Mouse (Mus musculus) embryonic facial prominence, embryonic 15.5 days (tissue): ENCODE data around the gene Car8. TPM values are rescaled to one million over a fixed set of nuclear protein-coding genes. Genes with fewer than 3 reads are reported as not detected.

Experiments used
- ATAC-seq: fragments of 200-750 bp; cut with Nextera tagmentation; 2 replicates; pipeline ENCODE4 v1.8.0; 2017; ENCODE audit warnings: low read depth, moderate TSS enrichment; ENCODE audit not compliant: insufficient number of reproducible peaks, low FRiP score, low TSS enrichment
- H3K27ac ChIP-seq: fragments of 300-500 bp; sonication (generic); replicated peaks from 2 replicates; pipeline ENCODE4 v1.5.1; 2015; ENCODE audit warnings: mild to moderate bottlenecking, inconsistent platforms
- H3K27me3 ChIP-seq: fragments of 300-500 bp; sonication (generic); 2 replicates; pipeline ENCODE4 v1.6.1; 2015; ENCODE audit warnings: inconsistent platforms
- H3K36me3 ChIP-seq: fragments of 300-500 bp; sonication (generic); 2 replicates; pipeline ENCODE4 v1.6.1; 2015; ENCODE audit warnings: mild to moderate bottlenecking, inconsistent platforms
- H3K4me1 ChIP-seq: fragments of 300-500 bp; sonication (generic); 2 replicates; pipeline ENCODE4 v1.6.1; 2015; ENCODE audit warnings: inconsistent platforms
- H3K4me2 ChIP-seq: fragments of 300-500 bp; sonication (generic); replicated peaks from 2 replicates; pipeline ENCODE4 v1.6.1; 2015; ENCODE audit warnings: mild to moderate bottlenecking, inconsistent platforms
- H3K4me3 ChIP-seq: fragments of 300-500 bp; sonication (generic); replicated peaks from 2 replicates; pipeline ENCODE4 v1.5.1; 2015; ENCODE audit warnings: mild to moderate bottlenecking, inconsistent platforms
- H3K9ac ChIP-seq: fragments of 300-500 bp; sonication (generic); 2 replicates; pipeline ENCODE4 v1.6.1; 2015; ENCODE audit warnings: inconsistent platforms
- H3K9me3 ChIP-seq: fragments of 300-500 bp; sonication (generic); replicated peaks from 2 replicates; pipeline ENCODE4 v1.6.1; 2016; ENCODE audit warnings: inconsistent platforms
- WGBS: fragments of 180-500 bp; shearing (Covaris S2); methylation state at CpG from one replicate; pipeline ENCODE4 v1.1.7; 2015; 5-methylcytosine and 5-hydroxymethylcytosine counted together
- polyA plus RNA-seq: library from polyadenylated mRNA; unstranded; fragments of >200 nt; fragmentation: Nextera tagmentation; extraction: Ambion mirVana; gene quantifications from 2 replicates; pipeline ENCODE4 v1.2.1, GENCODE M21; 2015

The Car8 gene
- polyA plus RNA-seq, 1 experiment from 2014 or later: 4.0 TPM

- H3K27ac ChIP-seq: no peak overlapping the region
- H3K9me3 ChIP-seq: no peaks in the 10 kb centered on the region
- no peaks in the 10 kb centered on the region for H3K36me3 ChIP-seq
- WGBS: 88% methylated on average over 8 of the region's 8 CpGs
- H3K4me2 ChIP-seq: no peak overlapping the region
- no peak for ATAC-seq
- no peaks in the 10 kb centered on the region for H3K27me3 ChIP-seq
- H3K4me1 ChIP-seq: no peaks in the 10 kb centered on the region
- H3K9ac ChIP-seq: no peak overlapping the region
- no peak overlapping the region for H3K4me3 ChIP-seq
These were observed 19.9 kb downstream of the Car8 start for GRCm38 (mm10) chr4:8218941-8219340.

DNA sequence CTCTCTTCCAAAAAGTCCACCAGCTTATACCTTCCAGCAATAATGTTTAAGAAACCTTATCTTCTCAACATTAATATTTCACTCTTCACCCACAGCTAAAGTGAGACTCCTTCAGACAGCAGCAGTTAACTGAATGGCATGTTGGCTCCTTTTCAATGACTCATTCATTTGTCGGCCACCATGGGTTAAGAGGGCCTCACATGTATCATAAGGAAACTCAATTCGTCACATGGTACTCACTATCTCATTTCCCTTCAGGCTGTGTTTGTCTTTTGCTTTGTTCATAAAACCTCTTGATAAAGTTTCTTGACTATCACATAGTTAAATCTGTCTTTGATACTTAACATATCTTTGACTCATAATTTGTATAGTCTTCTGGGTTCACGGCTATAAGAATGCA lies 20.8 kb downstream of the Car8 start:
- Histone ChIP-seq H3K4me2 (no peak overlapping the region), H3K27me3 (no peaks in the 10 kb centered on the region), H3K9me3 (no peaks in the 10 kb centered on the region), H3K4me1 (no peaks in the 10 kb centered on the region), H3K36me3 (no peaks in the 10 kb centered on the region), H3K4me3 (no peak overlapping the region), H3K27ac (no peak overlapping the region), H3K9ac (no peak overlapping the region)
- no peak for ATAC-seq
- WGBS: 55% methylated on average over 3 of the region's 3 CpGs

- WGBS: 77% methylated on average over 5 of the region's 5 CpGs
- no peak overlapping the region for H3K4me2 ChIP-seq
- no peak overlapping the region for H3K27ac ChIP-seq
- ATAC-seq: no peak
- no peaks in the 10 kb centered on the region for H3K9me3 ChIP-seq
- no peaks in the 10 kb centered on the region for H3K27me3 ChIP-seq
- no peaks in the 10 kb centered on the region for H3K4me1 ChIP-seq
- no peak overlapping the region for H3K4me3 ChIP-seq
- no peak overlapping the region for H3K9ac ChIP-seq
- no peaks in the 10 kb centered on the region for H3K36me3 ChIP-seq
These were observed 21.6 kb downstream of the Car8 start for GRCm38 (mm10) chr4:8217272-8217671.

DNA sequence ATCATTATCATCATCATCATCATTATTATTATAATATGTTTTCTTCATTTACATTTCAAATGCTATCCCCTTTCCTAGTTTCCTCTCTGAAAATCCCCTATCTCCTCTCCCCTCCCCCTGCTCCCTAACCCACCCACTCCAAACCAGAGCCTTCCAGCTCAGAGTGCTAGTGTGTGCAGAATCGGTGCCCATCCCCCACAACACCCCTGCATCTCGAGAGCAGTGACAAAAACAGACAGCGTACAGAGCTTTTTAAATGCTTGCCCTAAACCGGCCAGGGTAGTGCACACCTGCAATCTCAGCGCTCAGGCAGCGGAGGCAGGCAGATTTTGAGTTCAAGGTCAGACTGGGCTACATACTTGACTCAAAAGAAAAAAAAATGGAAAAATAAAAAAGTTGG lies 22.3 kb downstream of the Car8 start:
- no peaks in the 10 kb centered on the region for H3K36me3 ChIP-seq
- H3K4me1 ChIP-seq: no peaks in the 10 kb centered on the region
- no peak overlapping the region for H3K27ac ChIP-seq
- no peaks in the 10 kb centered on the region for H3K27me3 ChIP-seq
- ATAC-seq: no peak
- H3K4me2 ChIP-seq: no peak overlapping the region
- 35% methylated on average over 6 of the region's 6 CpGs for WGBS
- no peak overlapping the region for H3K9ac ChIP-seq
- no peak overlapping the region for H3K4me3 ChIP-seq
- no peaks in the 10 kb centered on the region for H3K9me3 ChIP-seq

DNA sequence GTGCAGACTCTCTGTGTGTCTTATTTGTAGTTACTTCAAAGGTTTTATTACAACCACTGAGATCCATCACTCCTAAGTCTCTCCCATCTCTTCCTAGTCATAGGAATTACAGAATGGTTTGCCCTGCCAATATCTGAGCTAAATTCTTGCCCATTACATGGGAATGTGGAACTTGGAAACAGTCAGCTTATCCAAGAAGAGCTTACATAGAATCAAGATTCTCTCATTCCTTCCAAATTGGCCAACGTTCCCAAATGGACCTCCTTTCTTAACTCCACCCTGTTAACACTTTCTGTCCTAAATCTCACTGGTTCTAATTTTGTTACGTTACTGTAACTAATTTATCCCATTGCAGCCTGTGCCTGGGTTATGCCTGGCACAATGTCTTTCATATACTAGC lies 25.2 kb downstream of the Car8 start:
- 46% methylated on average over 2 of the region's 2 CpGs for WGBS
- H3K9me3 ChIP-seq: no peaks in the 10 kb centered on the region
- H3K4me2 ChIP-seq: no peak overlapping the region
- no peak for ATAC-seq
- H3K4me3 ChIP-seq: no peak overlapping the region
- H3K9ac ChIP-seq: no peak overlapping the region
- H3K4me1 ChIP-seq: no peaks in the 10 kb centered on the region
- no peaks in the 10 kb centered on the region for H3K27me3 ChIP-seq
- no peaks in the 10 kb centered on the region for H3K36me3 ChIP-seq
- H3K27ac ChIP-seq: no peak overlapping the region

- 57% methylated on average over 8 of the region's 8 CpGs for WGBS
- no peak overlapping the region for H3K27ac ChIP-seq
- no peaks in the 10 kb centered on the region for H3K9me3 ChIP-seq
- no peak overlapping the region for H3K4me3 ChIP-seq
- no peaks in the 10 kb centered on the region for H3K4me1 ChIP-seq
- no peaks in the 10 kb centered on the region for H3K36me3 ChIP-seq
- H3K4me2 ChIP-seq: no peak overlapping the region
- H3K27me3 ChIP-seq: no peaks in the 10 kb centered on the region
- no peak overlapping the region for H3K9ac ChIP-seq
- no peak for ATAC-seq
These were observed 25.8 kb downstream of the Car8 start for GRCm38 (mm10) chr4:8212873-8213569.

DNA sequence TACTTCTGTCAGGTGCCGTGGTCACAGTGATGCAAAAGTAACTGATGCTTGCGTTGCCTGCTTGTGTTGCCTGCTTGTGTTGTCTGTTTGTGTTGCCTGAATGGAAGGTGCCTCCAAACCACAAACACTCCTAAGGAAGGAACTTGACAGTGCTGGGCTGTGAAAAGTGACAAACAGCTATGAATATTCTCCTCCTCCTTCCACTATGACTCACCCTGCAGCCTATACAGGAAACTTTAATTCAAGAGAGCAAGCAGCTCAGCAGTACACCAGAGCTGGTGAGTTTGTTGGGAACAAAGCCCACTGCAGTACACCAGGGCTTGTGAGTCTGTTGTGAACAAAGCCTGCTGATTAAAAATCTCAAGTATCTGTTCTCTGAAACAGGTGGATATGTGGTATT lies 28.4 kb downstream of the Car8 start:
- Histone ChIP-seq H3K27me3 (no peaks in the 10 kb centered on the region), H3K4me3 (no peak overlapping the region), H3K36me3 (no peaks in the 10 kb centered on the region), H3K9me3 (no peaks in the 10 kb centered on the region), H3K27ac (no peak overlapping the region), H3K9ac (no peak overlapping the region), H3K4me1 (no peaks in the 10 kb centered on the region), H3K4me2 (no peak overlapping the region)
- 92% methylated on average over 2 of the region's 2 CpGs for WGBS
- no peak for ATAC-seq

- no peak overlapping the region for H3K4me3 ChIP-seq
- H3K9ac ChIP-seq: no peak overlapping the region
- 42% methylated on average over 1 of the region's 1 CpGs for WGBS
- H3K27me3 ChIP-seq: no peaks in the 10 kb centered on the region
- H3K4me1 ChIP-seq: no peaks in the 10 kb centered on the region
- H3K4me2 ChIP-seq: no peak overlapping the region
- ATAC-seq: no peak
- H3K36me3 ChIP-seq: no peaks in the 10 kb centered on the region
- no peak overlapping the region for H3K27ac ChIP-seq
- H3K9me3 ChIP-seq: no peaks in the 10 kb centered on the region
These were observed 30.9 kb downstream of the Car8 start for GRCm38 (mm10) chr4:8207924-8208323.

DNA sequence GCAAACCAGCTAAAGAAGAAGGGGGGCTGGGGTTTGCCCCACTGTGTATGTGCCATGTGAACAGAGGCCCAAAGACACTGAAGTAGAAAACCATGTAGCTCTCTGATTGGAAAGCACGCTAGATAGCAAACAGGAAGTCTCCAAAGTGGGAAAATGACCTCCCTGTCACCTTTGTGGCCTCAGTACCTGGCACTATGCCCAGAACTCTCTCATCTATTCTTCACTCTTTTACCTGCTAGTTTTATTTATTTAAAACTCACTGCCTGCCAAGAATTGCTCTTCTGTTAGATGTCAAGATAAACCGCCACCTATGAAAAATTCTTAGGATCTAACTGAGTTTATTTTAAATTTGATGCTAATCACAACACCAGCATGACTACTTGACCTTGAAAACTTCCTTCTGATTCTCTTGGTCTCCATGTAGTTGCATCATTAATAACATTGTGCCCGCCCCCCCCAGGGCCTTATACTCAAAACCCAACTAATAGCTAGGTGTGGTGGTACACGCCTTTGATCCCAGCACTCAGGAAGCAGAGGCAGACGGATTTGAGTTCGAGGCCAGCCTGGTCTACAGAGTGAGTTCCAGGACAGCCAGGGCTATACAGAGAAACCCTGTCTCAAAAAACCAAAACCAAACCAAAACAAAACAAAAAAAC lies 31.8 kb downstream of the Car8 start:
- ATAC-seq: no peak

DNA sequence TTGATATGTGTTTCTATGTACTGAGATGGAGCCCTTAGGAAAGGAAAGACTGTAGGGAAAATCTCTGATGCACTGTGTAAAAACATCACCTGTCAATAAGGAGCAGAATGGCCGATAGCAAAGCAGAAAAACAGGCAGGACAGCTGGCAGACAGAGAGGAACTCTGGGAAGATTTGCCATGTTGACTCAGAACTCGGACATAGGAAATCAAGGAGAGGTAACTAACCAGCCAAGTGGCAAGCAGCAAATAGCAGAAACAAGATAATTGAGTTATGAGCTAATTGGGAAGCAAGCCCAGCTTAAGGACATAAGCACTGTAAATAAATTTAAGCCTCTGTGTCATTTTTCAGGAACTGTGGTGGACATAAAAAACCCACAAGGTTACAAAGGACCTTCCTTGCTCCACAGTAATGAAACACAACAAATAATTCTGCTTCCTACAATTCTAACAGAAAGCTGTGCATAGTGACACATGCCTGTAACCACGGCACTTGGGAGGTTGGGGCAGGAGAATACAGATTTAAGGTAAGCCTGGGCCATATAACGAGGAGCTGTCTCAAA lies 33.7 kb downstream of the Car8 start:
- Histone ChIP-seq H3K27ac (no peak overlapping the region), H3K9ac (no peak overlapping the region), H3K4me2 (no peak overlapping the region), H3K36me3 (no peaks in the 10 kb centered on the region), H3K27me3 (no peaks in the 10 kb centered on the region), H3K9me3 (0 out of 2 replicates have a peak, but pooled peaks cover 4% of the 10 kb centered on the region), H3K4me1 (no peaks in the 10 kb centered on the region), H3K4me3 (no peak overlapping the region)
- WGBS: 60% methylated on average over 4 of the region's 4 CpGs
- ATAC-seq: no peak

More for the DNA sequence above, 31.8 kb downstream of the Car8 start:
- 74% methylated on average over 6 of the region's 6 CpGs for WGBS
- Histone ChIP-seq H3K4me3 (no peak overlapping the region), H3K4me2 (no peak overlapping the region), H3K9ac (no peak overlapping the region), H3K36me3 (no peaks in the 10 kb centered on the region), H3K27ac (no peak overlapping the region), H3K9me3 (no peaks in the 10 kb centered on the region), H3K27me3 (no peaks in the 10 kb centered on the region), H3K4me1 (no peaks in the 10 kb centered on the region)

- Histone ChIP-seq H3K27me3 (no peaks in the 10 kb centered on the region), H3K36me3 (no peaks in the 10 kb centered on the region), H3K9me3 (0 out of 2 replicates have a peak, but pooled peaks cover 4% of the 10 kb centered on the region), H3K4me3 (no peak overlapping the region), H3K9ac (no peak overlapping the region), H3K27ac (no peak overlapping the region), H3K4me1 (no peaks in the 10 kb centered on the region), H3K4me2 (no peak overlapping the region)
- 36% methylated on average over 1 of the region's 1 CpGs for WGBS
- no peak for ATAC-seq
These were observed 35.5 kb downstream of the Car8 start for GRCm38 (mm10) chr4:8203367-8203766.
